Mouse (Mus musculus) retina, embryonic 14.5 days (tissue): ENCODE data around the gene Igf1r.

Experiments
- DNase-seq: peaks from one replicate; pipeline ENCODE4 v3.0.0-alpha.2; 2015; ENCODE audit warnings: low spot score

Igf1r gene

DNA sequence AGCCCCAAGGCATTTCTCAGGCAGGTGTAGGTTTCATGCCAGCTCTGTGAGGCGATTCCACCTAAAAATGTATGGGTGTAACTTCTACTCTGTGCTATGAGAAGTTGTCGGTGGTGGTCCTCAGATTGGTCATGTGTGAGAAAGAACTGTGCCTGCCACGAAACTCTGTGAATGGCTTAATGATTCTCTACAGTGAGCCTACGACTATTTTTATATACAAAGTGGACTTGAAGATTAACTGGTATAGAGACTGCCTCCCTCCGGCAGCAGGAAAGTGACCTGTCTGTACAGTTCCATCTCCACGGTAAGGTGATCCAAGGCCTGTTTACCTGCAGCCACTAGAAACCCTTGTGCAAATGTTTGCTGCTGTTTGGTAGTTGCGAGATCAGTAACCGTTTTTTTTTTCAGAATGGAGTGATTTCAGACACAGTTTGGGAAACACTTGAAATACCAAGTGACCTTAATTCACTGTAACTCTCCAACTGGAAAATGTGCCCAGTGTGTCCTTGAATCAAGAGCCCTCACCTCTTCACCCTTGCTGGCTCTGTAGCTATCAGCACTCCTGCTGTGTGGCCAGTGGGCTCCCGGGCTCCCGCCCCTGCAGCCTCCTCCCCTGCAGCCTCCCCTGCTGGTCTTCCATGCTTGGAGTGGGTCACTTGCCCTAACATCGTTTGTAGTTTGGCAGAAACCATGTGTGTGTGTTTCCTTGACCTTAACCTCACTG, 127.7 kb downstream of the Igf1r start:
- DNase-seq = peak; percentile 40

DNA sequence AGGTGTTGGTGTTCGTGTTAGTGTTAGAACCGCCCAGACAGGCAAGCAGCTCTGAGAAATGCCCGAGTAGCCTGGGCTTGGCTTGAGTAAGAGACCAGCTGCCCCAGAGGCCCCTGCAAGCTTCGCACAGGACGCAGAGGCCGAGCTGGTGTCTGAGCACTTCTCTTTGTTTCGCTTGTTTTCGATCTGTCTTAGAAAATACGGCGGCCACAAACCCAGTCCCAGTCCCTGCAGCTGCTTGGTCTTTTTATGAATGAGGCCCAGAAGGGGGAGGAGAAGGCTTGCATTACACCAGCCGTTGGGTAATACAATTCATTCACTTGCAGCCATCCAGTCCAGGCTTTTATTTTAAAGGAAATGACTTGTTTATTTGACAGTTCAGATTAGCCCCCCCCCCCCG, 132.7 kb downstream of the Igf1r start:
- peak; percentile 79 for DNase-seq

GRCm38 (mm10) chr7:68085870-68086341, 133.3 kb downstream of the Igf1r start:
- peak; percentile 42 for DNase-seq

DNA sequence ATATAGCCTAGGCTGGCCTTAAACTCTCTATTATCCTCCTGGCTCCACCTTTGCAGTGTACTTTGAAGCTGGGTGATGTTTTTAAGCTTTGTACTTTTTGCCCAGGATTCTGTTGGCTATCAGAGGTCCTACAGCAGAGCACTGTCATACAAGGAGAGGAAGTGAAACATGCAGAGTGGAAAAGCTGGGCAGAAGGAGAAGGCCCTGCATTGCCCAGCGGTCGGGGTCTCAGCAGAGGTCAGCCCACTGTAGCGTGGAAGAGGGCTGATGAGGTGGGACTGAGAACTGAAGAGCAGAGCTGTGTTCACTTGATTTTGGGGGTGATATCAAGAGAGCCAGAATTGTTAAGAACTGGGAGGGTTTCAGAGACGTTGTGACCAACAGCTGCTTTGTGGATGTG, 134.9 kb downstream of the Igf1r start:
- no peak for DNase-seq

DNA sequence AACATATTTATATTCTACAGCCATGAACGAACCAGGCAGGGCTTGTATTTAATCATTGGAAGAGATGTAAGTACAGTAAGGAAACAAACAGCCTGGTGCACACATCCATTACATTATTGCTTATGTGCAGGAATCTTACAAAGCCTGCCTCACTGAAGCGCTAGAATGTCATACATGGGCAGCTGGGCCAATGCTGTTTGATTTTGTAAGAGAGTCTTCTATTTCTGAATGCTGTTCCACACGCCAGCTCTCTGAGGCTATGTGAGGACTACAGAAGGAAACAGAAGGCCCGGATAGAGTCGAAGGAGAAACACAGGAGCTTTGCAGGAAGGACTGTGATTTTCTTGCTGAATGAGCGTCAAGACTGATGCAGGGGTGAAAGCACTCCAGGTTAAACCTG, 136.2 kb downstream of the Igf1r start:
- DNase-seq = no peak

DNA sequence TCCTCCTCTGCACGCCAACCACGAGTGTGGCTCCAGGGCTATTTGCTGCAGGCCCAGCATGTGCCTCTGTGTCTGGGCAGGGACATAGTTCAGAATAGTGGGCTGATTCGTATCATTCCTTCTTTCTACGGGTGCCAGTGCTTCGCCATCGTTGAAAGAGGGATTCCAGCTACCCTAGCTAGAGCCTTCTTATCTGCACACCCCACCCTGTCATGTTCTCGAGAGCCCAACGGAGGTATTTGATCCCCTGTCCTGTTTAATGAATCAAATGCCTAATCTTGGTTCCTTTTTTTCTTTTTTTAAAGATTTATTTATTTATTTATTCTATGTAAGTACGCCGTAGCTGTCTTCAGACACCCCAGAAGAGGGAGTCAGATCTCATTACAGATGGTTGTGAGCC, 137.1 kb downstream of the Igf1r start:
- DNase-seq = no peak

DNA sequence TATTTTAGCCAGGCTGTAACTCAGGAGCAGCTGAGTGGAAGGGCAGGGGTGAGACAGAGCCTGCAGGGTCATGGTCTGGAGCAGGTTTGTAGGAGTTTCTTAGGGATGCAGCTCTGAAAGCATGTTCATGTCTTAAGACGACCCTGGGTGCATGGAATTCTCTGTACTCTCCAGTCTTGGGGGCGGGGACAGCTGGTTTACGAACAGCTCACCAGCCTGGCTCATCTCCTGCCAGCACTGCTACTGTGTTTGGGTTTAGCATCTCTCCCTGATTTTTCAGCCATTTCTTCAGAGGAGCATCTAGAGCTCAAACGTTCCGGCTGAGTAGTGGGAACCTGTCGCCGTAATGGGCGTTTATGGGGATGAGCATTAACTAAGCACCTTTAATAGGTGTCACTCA, 137.9 kb downstream of the Igf1r start:
- no peak for DNase-seq

GRCm38 (mm10) chr7:68092304-68092978, 139.8 kb downstream of the Igf1r start:
- no peak for DNase-seq

GRCm38 (mm10) chr7:68093817-68094216, 141.2 kb downstream of the Igf1r start:
- DNase-seq = no peak

DNA sequence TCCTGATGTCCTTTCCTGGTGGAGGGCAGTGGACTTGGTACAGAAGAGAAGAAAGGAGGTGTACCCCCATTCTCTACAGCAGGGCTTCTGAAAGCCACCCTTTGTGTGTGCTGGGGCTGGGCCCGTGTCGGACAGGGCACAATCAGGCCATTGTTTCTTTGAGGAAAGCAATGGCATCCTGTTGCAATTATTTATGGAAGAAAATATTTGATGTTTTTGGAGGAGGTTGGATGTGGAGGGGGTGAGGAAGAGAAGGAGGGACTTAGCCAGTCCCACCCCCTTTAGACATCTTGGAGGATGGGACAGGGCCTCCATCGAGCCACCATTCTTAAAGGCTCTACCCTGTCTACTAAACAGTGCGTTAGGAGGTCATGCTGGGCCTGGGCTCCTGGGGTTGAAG, 142.9 kb downstream of the Igf1r start:
- DNase-seq = no peak

GRCm38 (mm10) chr7:68096411-68096810, 143.8 kb downstream of the Igf1r start:
- DNase-seq = no peak

- DNase-seq = no peak
Measured at GRCm38 (mm10) chr7:68097081-68097836, 144.6 kb downstream of the Igf1r start.

DNA sequence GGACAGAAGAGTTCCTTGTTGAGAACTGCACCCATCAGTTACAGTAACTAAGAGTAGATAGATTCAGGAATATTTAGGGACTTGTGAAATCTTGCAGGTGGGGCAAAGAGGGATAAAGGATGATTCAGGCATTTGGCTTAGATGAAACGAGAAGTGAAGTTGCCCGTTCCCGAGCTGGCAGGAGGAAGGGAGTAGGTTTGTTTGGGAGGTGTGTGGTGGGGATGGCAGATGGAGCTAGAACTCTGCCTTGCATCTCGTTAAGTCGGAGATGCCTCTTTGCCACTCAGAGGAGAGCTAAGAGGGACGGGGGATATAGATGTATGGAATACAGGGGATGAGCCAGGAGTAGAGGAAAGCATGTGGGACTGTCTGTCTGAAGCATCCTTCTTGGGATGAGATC, 145.5 kb downstream of the Igf1r start:
- DNase-seq = no peak

DNA sequence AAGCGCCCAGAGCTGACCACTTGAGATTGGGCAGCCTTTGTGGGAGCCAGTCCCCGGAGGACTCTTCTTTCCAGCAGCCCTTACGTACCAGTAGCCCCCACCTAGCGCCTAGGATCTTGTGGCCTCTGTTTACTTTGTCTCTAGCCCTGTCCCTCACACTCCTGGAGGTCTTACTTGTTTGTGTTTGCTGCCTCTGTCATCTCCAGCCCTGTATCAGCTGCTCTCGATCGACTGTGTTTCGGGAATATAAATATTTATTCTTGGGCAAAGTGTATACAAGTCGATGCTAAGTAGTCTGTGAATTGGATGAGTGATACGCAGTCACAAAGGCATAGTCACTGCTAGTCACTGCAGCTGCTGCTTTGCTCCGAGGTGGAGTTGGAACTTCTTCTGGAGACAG, 147.8 kb downstream of the Igf1r start:
- no peak for DNase-seq

DNA sequence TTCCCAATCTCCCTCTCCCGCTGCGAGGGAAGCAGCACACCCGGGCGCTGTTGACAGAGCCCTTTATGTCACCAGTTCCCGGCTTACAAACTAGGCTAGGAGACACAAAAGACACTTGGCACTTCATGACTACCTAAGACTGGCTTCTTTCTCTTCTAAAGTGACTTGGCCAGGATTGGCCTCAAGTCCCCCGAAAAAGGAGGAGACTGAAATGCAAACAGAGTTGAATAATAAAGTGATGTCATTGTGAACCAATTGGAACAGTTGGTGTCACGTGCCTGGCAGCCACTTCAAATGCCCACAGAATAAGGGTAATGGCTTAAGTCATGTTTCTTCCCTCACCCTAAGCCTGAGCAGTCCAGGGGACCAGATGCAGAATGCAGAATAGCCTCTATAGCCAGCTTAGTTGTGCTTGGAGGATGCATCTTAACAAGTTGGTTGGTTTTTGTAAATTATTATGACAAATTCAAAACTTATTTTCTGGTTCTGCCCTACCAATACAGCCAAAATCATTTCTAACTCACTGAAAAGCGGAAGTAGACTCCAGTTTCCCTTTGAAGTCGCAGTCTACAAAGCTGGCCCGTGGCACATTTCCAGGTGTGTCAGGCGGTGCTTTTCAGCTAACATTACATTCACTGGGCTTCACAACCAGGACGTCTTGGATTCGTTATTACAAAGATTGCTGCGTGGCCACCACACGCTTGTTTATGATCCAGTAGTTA, 150.0 kb downstream of the Igf1r start:
- no peak for DNase-seq

GRCm38 (mm10) chr7:68103178-68103530, 150.5 kb downstream of the Igf1r start:
- DNase-seq = no peak

- no peak for DNase-seq
Measured at GRCm38 (mm10) chr7:68111532-68111931, 158.9 kb downstream of the Igf1r start.

- DNase-seq = no peak
Measured at GRCm38 (mm10) chr7:68112582-68112981, 160.0 kb downstream of the Igf1r start.

DNA sequence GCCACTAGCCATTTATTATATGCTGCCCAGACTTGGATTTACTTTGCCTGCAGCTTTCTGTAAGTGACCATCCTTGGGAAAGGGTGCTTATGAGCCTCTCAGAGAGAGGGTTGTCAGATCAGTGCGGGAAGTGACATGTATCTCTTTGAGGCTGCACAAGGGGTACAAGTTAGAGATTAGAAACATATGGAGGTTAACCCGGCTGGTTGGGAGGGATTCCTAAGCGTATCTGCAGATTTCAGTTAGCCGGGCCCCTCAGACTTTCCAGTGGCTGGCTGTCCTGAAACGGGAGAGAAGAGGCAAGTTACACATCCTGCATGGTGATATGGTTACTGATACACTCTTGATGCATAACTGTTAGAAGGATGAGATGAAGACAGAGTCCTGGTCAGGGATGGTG, 161.7 kb downstream of the Igf1r start:
- DNase-seq = no peak

DNA sequence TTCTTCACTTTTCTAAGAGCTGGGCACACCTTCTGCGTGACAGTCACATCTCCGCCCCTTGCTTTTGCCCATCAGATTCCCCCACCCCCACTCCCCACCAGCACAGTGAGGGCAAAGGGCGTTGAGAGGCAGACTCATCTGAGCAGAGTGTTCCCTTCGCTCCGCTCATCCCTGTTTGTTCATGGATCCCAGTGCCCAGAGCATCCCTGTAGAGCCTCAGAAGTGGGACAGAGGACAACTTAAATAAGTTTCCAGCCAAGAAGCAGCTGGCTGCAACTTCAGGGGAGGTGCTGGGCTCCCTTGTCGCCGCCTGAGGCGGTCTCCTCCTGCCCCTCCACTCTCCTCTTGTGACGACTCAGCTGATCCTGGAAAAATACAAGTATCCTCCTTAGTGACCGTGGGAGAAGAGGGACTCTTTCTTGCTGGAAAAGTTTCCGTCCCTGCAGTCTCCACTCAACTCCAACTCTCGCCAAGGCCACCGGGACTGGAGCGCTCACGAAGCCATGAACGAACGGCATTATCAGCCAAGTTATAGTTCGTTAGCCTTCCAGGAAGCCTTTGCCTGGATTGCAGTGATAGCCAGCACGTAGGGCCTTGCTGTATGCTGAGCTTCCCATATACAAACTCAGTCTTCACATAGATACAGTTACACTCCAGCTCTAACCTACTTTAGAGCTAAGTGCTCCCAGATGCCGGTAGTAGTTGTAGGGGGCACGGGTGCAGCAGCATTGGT, 162.5 kb downstream of the Igf1r start:
- DNase-seq = no peak

DNA sequence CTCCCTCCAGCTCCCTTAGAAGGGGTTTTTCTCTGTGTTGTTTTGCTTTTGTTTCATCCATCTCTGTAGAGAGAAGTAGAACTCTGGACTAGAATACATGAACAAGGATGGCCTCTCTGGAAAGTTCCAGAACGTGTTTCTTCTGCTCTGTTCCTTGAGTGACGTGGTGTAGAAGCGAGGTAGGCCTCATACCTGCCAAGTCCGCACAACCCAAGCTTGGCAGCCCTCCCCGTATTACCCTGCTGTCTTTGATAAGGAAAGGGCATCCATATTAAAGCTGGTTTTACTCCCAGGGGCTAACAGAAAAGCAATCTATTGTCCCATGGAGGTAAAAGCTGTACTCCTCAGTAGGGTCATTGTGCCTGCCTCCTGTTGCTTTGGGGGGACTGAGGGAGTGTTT, 164.9 kb downstream of the Igf1r start:
- no peak for DNase-seq

DNA sequence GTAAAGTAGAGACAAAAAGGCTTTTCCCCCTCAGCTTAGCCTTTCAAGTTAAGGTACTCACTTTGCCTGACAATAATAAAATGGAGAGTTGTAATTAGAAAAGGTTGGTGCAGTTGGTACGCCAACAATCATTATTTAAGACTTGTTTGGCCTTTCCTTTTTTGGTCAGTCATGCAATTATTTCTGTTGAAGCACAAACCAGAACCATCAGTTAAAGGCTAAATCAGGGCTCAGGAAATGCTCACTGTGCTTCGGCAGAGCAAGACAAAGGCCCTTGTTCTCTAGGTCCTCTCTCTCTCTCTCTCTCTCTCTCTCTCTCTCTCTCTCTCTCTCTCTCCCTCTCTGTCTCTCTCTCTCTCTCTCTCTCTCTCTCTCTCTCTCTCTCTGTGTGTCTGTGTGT, 165.4 kb downstream of the Igf1r start:
- peak; percentile 62 for DNase-seq
